Mouse (Mus musculus): ENCODE data around the gene Ifit1bl2. TPM values are rescaled to one million over a fixed set of nuclear protein-coding genes. Genes with fewer than 3 reads are reported as not detected.
A peak's percentile ranks its signal among the peaks of the same experiment; 100 is the strongest.
"Not testable (repeated sequence)": the region's sequence is repeated elsewhere in the genome, so short reads cannot be mapped to it uniquely, and the experiment has no call there.

Gene Ifit1bl2
- total and polyA plus RNA-seq, 2 experiments from 2014 or later: 0.16 to 0.37 TPM

GRCm38 (mm10) chr19:34662067-34662507 is 21.5 kb upstream of the Ifit1bl2 start:
- ATAC-seq (peak; percentile 96), DNase-seq (ENCODE audit: low spot score) (peak; percentile 87)
- Histone ChIP-seq H3K9ac (replicated peaks; ENCODE audit: low read length) (no peak overlapping the region), H3K9me3 (ENCODE audit: low read length) (no peaks in the 10 kb centered on the region), H3K4me1 (ENCODE audit: insufficient read depth, low read length) (no peaks in the 10 kb centered on the region), H3K4me2 (ENCODE audit: low read depth, low read length) (peak overlapping the region; percentile 55), H3K36me3 (ENCODE audit: insufficient read depth, low read length) (no peaks in the 10 kb centered on the region), H3K27ac (no peak overlapping the region; the same call in 1 of the 2 replicates), H3K27me3 (ENCODE audit: insufficient read depth, low read length) (no peaks in the 10 kb centered on the region), H3K4me3 (ENCODE audit: low read length) (peak overlapping the region; percentile 31)
- TF ChIP-seq CTCF (IDR thresholded peaks at IDR 0.05; ENCODE audit: low read depth): peak; percentile 87
- WGBS: 19% methylated on average over 13 of the region's 13 CpGs

DNA sequence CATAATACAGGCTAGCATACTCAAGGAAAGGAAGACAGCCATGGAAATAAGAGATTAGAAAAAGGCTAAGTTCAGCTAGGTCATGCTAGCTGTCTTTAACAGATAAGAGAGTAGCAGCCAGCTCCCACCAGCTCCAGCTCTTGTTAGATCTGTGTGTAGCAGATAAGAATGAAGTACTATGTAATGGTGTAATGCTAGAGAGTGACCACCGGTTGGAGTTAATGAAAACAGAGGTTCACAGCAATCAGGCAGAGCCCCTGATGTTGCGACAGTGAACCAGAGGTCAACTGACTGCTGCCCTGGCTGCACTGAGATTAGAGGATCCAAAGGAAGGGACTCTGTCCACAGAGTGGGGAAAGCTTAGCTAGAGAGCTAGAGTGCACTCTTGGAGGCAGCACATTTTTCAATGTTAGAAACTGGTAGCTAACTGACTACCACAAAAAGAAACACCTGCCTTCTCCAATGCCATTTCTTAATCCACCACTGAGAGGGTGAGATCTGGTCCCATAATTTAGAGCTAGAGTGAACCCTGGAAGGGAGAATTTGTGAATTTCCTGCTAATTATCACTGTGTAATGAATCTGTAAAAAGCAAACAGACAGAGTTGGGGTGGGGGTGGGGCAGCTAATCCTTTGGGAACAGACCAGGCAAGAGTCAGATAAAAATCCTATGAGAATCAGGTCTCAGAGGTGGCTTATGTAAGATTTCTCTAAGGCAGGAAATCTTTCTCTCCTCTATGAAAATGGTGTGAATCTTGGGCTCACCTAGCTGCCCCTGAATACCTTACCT is 16.2 kb upstream of the Ifit1bl2 start:
- Histone ChIP-seq H3K27me3 (ENCODE audit: insufficient read depth, low read length) (no peaks in the 10 kb centered on the region), H3K9ac (replicated peaks; ENCODE audit: low read length) (no peak overlapping the region), H3K4me3 (ENCODE audit: low read length) (no peak overlapping the region), H3K4me1 (ENCODE audit: insufficient read depth, low read length) (no peaks in the 10 kb centered on the region), H3K9me3 (ENCODE audit: low read length) (no peaks in the 10 kb centered on the region), H3K27ac (no peak overlapping the region), H3K36me3 (ENCODE audit: insufficient read depth, low read length) (no peaks in the 10 kb centered on the region), H3K4me2 (ENCODE audit: low read depth, low read length) (no peak overlapping the region)
- WGBS: 36% methylated on average over 2 of the region's 2 CpGs
- DNase-seq (ENCODE audit: low spot score) (no peak), ATAC-seq (no peak)
- no peak for TF ChIP-seq CTCF (IDR thresholded peaks at IDR 0.05; ENCODE audit: low read depth)

GRCm38 (mm10) chr19:34655227-34655805 is 14.8 kb upstream of the Ifit1bl2 start:
- DNase-seq (ENCODE audit: low spot score) (no peak), ATAC-seq (no peak)
- H3K27ac ChIP-seq: no peak overlapping the region
- H3K36me3 ChIP-seq (ENCODE audit: insufficient read depth, low read length): no peaks in the 10 kb centered on the region
- H3K4me2 ChIP-seq (ENCODE audit: low read depth, low read length): no peak overlapping the region
- TF ChIP-seq CTCF (IDR thresholded peaks at IDR 0.05; ENCODE audit: low read depth): no peak
- H3K9me3 ChIP-seq (ENCODE audit: low read length): no peaks in the 10 kb centered on the region
- H3K9ac ChIP-seq (replicated peaks; ENCODE audit: low read length): no peak overlapping the region
- H3K27me3 ChIP-seq (ENCODE audit: insufficient read depth, low read length): no peaks in the 10 kb centered on the region
- H3K4me3 ChIP-seq (ENCODE audit: low read length): no peak overlapping the region
- no peaks in the 10 kb centered on the region for H3K4me1 ChIP-seq (ENCODE audit: insufficient read depth, low read length)
- whole genome bisulfite sequencing: 90% methylated on average over 10 of the region's 10 CpGs

DNA sequence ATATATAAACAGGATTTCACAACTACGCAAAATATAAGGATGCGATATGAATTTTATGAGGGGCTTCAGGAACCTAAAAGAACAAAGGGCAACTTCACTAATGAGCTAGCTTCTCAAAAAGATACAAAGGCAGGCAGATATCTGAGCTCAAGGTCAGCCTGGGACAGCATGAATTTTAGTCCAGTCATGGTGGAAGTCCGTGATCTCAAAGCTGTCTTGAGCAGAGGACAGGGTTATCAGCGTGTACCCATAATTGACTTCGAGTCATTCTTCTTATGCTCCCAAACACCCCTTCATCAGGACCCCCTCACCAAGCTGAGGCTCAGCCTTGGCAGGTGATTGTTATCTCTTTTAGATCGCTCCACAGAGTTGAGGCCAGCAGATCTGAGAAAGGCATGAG is 10.5 kb upstream of the Ifit1bl2 start:
- ATAC-seq (no peak), DNase-seq (ENCODE audit: low spot score) (no peak)
- 93% methylated on average over 6 of the region's 6 CpGs for WGBS
- no peak for TF ChIP-seq CTCF (IDR thresholded peaks at IDR 0.05; ENCODE audit: low read depth)
- Histone ChIP-seq H3K4me1 (ENCODE audit: insufficient read depth, low read length) (no peaks in the 10 kb centered on the region), H3K4me3 (ENCODE audit: low read length) (no peak overlapping the region), H3K9ac (replicated peaks; ENCODE audit: low read length) (no peak overlapping the region), H3K27ac (no peak overlapping the region), H3K27me3 (ENCODE audit: insufficient read depth, low read length) (no peaks in the 10 kb centered on the region), H3K9me3 (ENCODE audit: low read length) (no peaks in the 10 kb centered on the region), H3K36me3 (ENCODE audit: insufficient read depth, low read length) (no peaks in the 10 kb centered on the region), H3K4me2 (ENCODE audit: low read depth, low read length) (no peak overlapping the region)

DNA sequence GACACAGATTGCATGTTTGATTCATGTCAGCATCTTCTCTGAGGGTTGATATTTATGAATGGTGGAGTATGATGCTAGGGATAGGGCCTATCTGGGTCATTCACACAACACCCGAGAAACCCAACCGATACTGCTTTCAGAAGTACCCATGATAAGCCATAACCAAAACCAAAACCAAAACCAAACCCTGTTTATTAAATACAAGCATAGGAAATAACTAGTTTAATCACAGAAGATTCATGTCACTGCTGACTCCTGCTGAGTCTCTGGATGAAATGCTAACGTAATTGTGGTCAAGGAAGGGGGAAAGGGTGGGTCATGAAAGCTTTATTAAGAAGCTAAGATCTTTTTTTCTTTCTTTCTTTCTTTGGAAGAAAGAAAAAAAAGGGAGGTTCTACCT is 9.7 kb upstream of the Ifit1bl2 start:
- 84% methylated on average over 3 of the region's 3 CpGs for WGBS
- no peaks in the 10 kb centered on the region for H3K4me1 ChIP-seq (ENCODE audit: insufficient read depth, low read length)
- H3K27me3 ChIP-seq (ENCODE audit: insufficient read depth, low read length): no peaks in the 10 kb centered on the region
- no peak for TF ChIP-seq CTCF (IDR thresholded peaks at IDR 0.05; ENCODE audit: low read depth)
- no peak for DNase-seq (ENCODE audit: low spot score)
- no peaks in the 10 kb centered on the region for H3K36me3 ChIP-seq (ENCODE audit: insufficient read depth, low read length)
- no peaks in the 10 kb centered on the region for H3K9me3 ChIP-seq (ENCODE audit: low read length)
- no peak overlapping the region for H3K4me3 ChIP-seq (ENCODE audit: low read length)
- no peak overlapping the region for H3K9ac ChIP-seq (replicated peaks; ENCODE audit: low read length)
- ATAC-seq: no peak
- H3K27ac ChIP-seq: no peak overlapping the region
- no peak overlapping the region for H3K4me2 ChIP-seq (ENCODE audit: low read depth, low read length)

- 96% methylated on average over 6 of the region's 8 CpGs for WGBS
- not testable (repeated sequence) for ATAC-seq
Measured at GRCm38 (mm10) chr19:34647630-34648029, 7.1 kb upstream of the Ifit1bl2 start.

GRCm38 (mm10) chr19:34642616-34643015 is 2.1 kb upstream of the Ifit1bl2 start:
- H3K36me3 ChIP-seq (ENCODE audit: insufficient read depth, low read length): no peaks in the 10 kb centered on the region
- DNase-seq (ENCODE audit: low spot score) (no peak), ATAC-seq (no peak)
- no peak overlapping the region for H3K27ac ChIP-seq
- no peaks in the 10 kb centered on the region for H3K9me3 ChIP-seq (ENCODE audit: low read length)
- no peak for TF ChIP-seq CTCF (IDR thresholded peaks at IDR 0.05; ENCODE audit: low read depth)
- H3K27me3 ChIP-seq (ENCODE audit: insufficient read depth, low read length): no peaks in the 10 kb centered on the region
- no peak overlapping the region for H3K9ac ChIP-seq (replicated peaks; ENCODE audit: low read length)
- H3K4me1 ChIP-seq (ENCODE audit: insufficient read depth, low read length): no peaks in the 10 kb centered on the region
- 83% methylated on average over 5 of the region's 5 CpGs for WGBS
- no peak overlapping the region for H3K4me2 ChIP-seq (ENCODE audit: low read depth, low read length)
- H3K4me3 ChIP-seq (ENCODE audit: low read length): no peak overlapping the region

More at GRCm38 (mm10) chr19:34647630-34648029, 7.1 kb upstream of the Ifit1bl2 start:
- not testable (repeated sequence) for H3K9ac ChIP-seq (replicated peaks; ENCODE audit: low read length); H3K4me1 ChIP-seq (ENCODE audit: insufficient read depth, low read length); H3K4me3 ChIP-seq (ENCODE audit: low read length); H3K36me3 ChIP-seq (ENCODE audit: insufficient read depth, low read length); H3K9me3 ChIP-seq (ENCODE audit: low read length); H3K27me3 ChIP-seq (ENCODE audit: insufficient read depth, low read length); H3K4me2 ChIP-seq (ENCODE audit: low read depth, low read length); DNase-seq (ENCODE audit: low spot score); H3K27ac ChIP-seq

Measured in hindbrain, postnatal 0 days (tissue).